Mouse (Mus musculus) G1E (cell line): Measurements from ENCODE around the gene G0s2. TPM values are rescaled to one million over a fixed set of nuclear protein-coding genes. Genes with fewer than 3 reads are reported as not detected.

Experiments
- ATAC-seq: 2 replicates; pipeline ENCODE4 v1.8.0; 2016; ENCODE audit warnings: mild to moderate bottlenecking; ENCODE audit not compliant: insufficient number of reproducible peaks, poor library complexity, low FRiP score, severe bottlenecking; ENCODE audit errors: extremely low read depth
- DNase-seq: peaks from one replicate; pipeline ENCODE4 v3.0.0; 2012; ENCODE audit warnings: low spot score
- H3K27me3 ChIP-seq: 2 replicates; pipeline ENCODE4 v1.6.1; 2012; ENCODE audit warnings: mild to moderate bottlenecking, low read length, inconsistent platforms; ENCODE audit not compliant: insufficient read depth
- H3K36me3 ChIP-seq: replicated peaks from 2 replicates; pipeline ENCODE3; 2012; ENCODE audit warnings: mild to moderate bottlenecking, inconsistent platforms
- H3K4me1 ChIP-seq: 2 replicates; pipeline ENCODE4 v1.6.1; 2012; ENCODE audit warnings: low read depth, low read length, inconsistent platforms, mixed read lengths; ENCODE audit not compliant: insufficient read depth
- H3K4me3 ChIP-seq: 2 replicates; pipeline ENCODE4 v1.5.1; 2012; ENCODE audit warnings: low read depth, mild to moderate bottlenecking, inconsistent platforms, low read length, moderate library complexity, mixed read lengths
- H3K9me3 ChIP-seq: replicated peaks from 2 replicates; pipeline ENCODE4 v1.6.1; 2012; ENCODE audit warnings: inconsistent platforms
- CTCF ChIP-seq: IDR thresholded peaks from 2 replicates; pipeline ENCODE4 v1.5.1; 2012; ENCODE audit warnings: low read depth, low read length, inconsistent platforms, mixed read lengths
- GATA1 ChIP-seq: IDR thresholded peaks from 2 replicates; pipeline ENCODE4 v1.6.1; 2012; ENCODE audit warnings: borderline replicate concordance, low read length, inconsistent platforms, mixed read lengths
- GATA2 ChIP-seq: IDR thresholded peaks from 2 replicates; pipeline ENCODE4 v1.6.1; 2012; ENCODE audit warnings: low read depth, low read length, inconsistent platforms, borderline replicate concordance
- POLR2AphosphoS5 ChIP-seq: IDR thresholded peaks from 2 replicates; pipeline ENCODE4 v1.6.1; 2012; ENCODE audit warnings: low read depth, low read length, inconsistent platforms; ENCODE audit not compliant: insufficient replicate concordance
- TAL1 ChIP-seq: conservative IDR thresholded peaks from 2 replicates; pipeline ENCODE4 v1.6.1; 2012; ENCODE audit warnings: low read depth, low read length, inconsistent platforms, mixed read lengths
- polyA plus RNA-seq: library from polyadenylated mRNA; stranded (reverse); fragments of >175 nt; gene quantifications from 2 replicates; pipeline ENCODE4 v1.2.3, GENCODE M21; 2012
- total RNA-seq, 2 experiments: library from RNA; stranded (forward) in 1 of 2; stranded (reverse) in 1 of 2; fragments of 200-1000 nt in 1 of 2; fragments of >200 nt in 1 of 2; fragmentation: Nextera tagmentation in 1 of 2; gene quantifications; 2 replicates each; pipeline ENCODE4 v1.2.3; 2014 to 2017

G0s2 gene
- total and polyA plus RNA-seq, 3 experiments: not detected

- Histone ChIP-seq H3K27me3 (no peaks in the 10 kb centered on the region), H3K9me3 (no peaks in the 10 kb centered on the region), H3K36me3 (no peaks in the 10 kb centered on the region), H3K4me1 (no peaks in the 10 kb centered on the region), H3K4me3 (no peak overlapping the region)
- DNase-seq (no peak), ATAC-seq (no peak)
- TF ChIP-seq POLR2AphosphoS5 (no peak), CTCF (no peak)
These were observed 7.3 kb downstream of the G0s2 start for GRCm38 (mm10) chr1:193265734-193266133.

- Histone ChIP-seq H3K27me3 (no peaks in the 10 kb centered on the region), H3K4me3 (no peak within 1 kb of the TSS), H3K9me3 (no peaks in the 10 kb centered on the region), H3K36me3 (no peaks in the 10 kb centered on the region), H3K4me1 (no peaks in the 10 kb centered on the region)
- DNase-seq (no peak), ATAC-seq (no peak)
- no peak for TF ChIP-seq TAL1
- TF ChIP-seq GATA2: no peak
- no peak for TF ChIP-seq CTCF
- TF ChIP-seq GATA1: no peak
- TF ChIP-seq POLR2AphosphoS5: no peak
These were observed 8.9 kb downstream of the G0s2 start, which contains the start of gene Hsd11b1 for GRCm38 (mm10) chr1:193263955-193264598. TSS of gene Hsd11b1 (minus strand) at chr1:193264075.

GRCm38 (mm10) chr1:193263026-193263907 is 9.8 kb downstream of the G0s2 start:
- Histone ChIP-seq H3K27me3 (no peaks in the 10 kb centered on the region), H3K36me3 (no peaks in the 10 kb centered on the region), H3K4me3 (no peak overlapping the region), H3K9me3 (no peaks in the 10 kb centered on the region), H3K4me1 (no peaks in the 10 kb centered on the region)
- no peak for ATAC-seq
- TF ChIP-seq CTCF (no peak), GATA2 (no peak), POLR2AphosphoS5 (no peak), TAL1 (no peak), GATA1 (no peak)
- no peak for DNase-seq

- H3K4me1 ChIP-seq: no peaks in the 10 kb centered on the region
- H3K27me3 ChIP-seq: no peaks in the 10 kb centered on the region
- no peaks in the 10 kb centered on the region for H3K36me3 ChIP-seq
- no peak overlapping the region for H3K4me3 ChIP-seq
- TF ChIP-seq TAL1 (no peak), CTCF (no peak), GATA2 (no peak), POLR2AphosphoS5 (no peak)
- ATAC-seq (no peak), DNase-seq (no peak)
- no peaks in the 10 kb centered on the region for H3K9me3 ChIP-seq
These were observed 11.0 kb downstream of the G0s2 start for GRCm38 (mm10) chr1:193261897-193262548.

- Histone ChIP-seq H3K9me3 (no peaks in the 10 kb centered on the region), H3K36me3 (no peaks in the 10 kb centered on the region), H3K27me3 (no peaks in the 10 kb centered on the region), H3K4me3 (no peak overlapping the region), H3K4me1 (no peaks in the 10 kb centered on the region)
- no peak for DNase-seq
- no peak for ATAC-seq
- TF ChIP-seq GATA2: no peak
- no peak for TF ChIP-seq POLR2AphosphoS5
- no peak for TF ChIP-seq CTCF
- no peak for TF ChIP-seq TAL1
- TF ChIP-seq GATA1: no peak
These were observed 13.5 kb downstream of the G0s2 start for GRCm38 (mm10) chr1:193259559-193259958.

GRCm38 (mm10) chr1:193256621-193257098 is 16.4 kb downstream of the G0s2 start:
- H3K4me3 ChIP-seq: no peak overlapping the region
- DNase-seq: no peak
- H3K27me3 ChIP-seq: no peaks in the 10 kb centered on the region
- no peaks in the 10 kb centered on the region for H3K4me1 ChIP-seq
- ATAC-seq: no peak
- TF ChIP-seq POLR2AphosphoS5: no peak
- no peak for TF ChIP-seq GATA1
- no peaks in the 10 kb centered on the region for H3K9me3 ChIP-seq
- H3K36me3 ChIP-seq: no peaks in the 10 kb centered on the region
